ENCODE assay signal across 29 mouse cellular contexts in the genomic region with DNA sequence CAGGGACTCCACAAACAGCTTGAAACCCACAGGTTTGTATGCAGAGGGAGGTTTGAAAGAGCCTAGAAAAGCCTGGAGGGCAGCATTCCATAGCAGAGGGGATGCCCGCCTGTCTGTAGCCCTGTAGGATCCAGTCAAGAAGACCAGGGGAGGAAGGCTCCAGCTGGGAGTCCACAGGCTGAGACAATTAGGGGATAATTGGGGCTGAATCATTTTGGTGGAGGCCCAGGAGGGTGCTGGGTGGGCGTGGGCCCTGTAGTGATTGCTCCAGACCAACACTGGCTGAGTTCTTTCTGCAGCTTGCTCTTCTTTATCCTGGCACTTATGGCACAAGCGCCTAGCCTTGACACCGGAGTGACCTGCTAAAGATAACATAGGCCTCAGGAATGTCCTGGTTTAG. TPM values are rescaled to one million over a fixed set of nuclear protein-coding genes. Genes with fewer than 3 reads are reported as not detected.
DNase-seq lines count a peak whose midpoint lies in the region; ATAC-seq lines count a peak whose summit lies in the region.
"Had no signal": no experiment of that assay in that cellular context is flagged by ENCODE, and none has a peak within 500 bp of the region (broad histone marks: within the 10 kb centered on the region; RNA-seq: fewer than 3 reads in every experiment).

No protein-coding gene starts in this region.

- H3K27me3 ChIP-seq in forebrain, embryonic 14.5 days (replicated peaks; ENCODE audit: control insufficient read depth, insufficient read depth, low read length) = no peaks in the 10 kb centered on the region
- H3K27me3 ChIP-seq in forebrain, embryonic 16.5 days (replicated peaks; ENCODE audit: control insufficient read depth, insufficient read depth, low read length) = no peaks in the 10 kb centered on the region
- peaks cover 39% of the 10 kb centered on the region for H3K27me3 ChIP-seq in midbrain, embryonic 10.5 days (ENCODE audit: low read depth, poor library complexity, severe bottlenecking)
- peaks cover 5% of the 10 kb centered on the region; the same call in 1 of the 2 replicates for H3K27me3 ChIP-seq in midbrain, embryonic 13.5 days
- H3K27me3 ChIP-seq in embryonic facial prominence, embryonic 15.5 days = no peaks in the 10 kb centered on the region; the same call in 1 of the 2 replicates
- H3K27me3 ChIP-seq: forebrain, embryonic 15.5 days; Patski had no signal

- no peak for ATAC-seq in forebrain, embryonic 14.5 days
- ATAC-seq in forebrain, embryonic 16.5 days = no peak
- no peak for ATAC-seq in midbrain, embryonic 13.5 days
- ATAC-seq in embryonic facial prominence, embryonic 15.5 days (ENCODE audit: insufficient number of reproducible peaks, low FRiP score, low TSS enrichment, low read depth) = no peak
- ATAC-seq: CD4-positive, CD25-positive, alpha-beta regulatory T cell, adult 4 months; forebrain, embryonic 15.5 days; hindbrain, postnatal 0 days; intestine, embryonic 16.5 days; Patski had no signal

- H3K36me3 ChIP-seq in forebrain, embryonic 14.5 days (ENCODE audit: control insufficient read depth, insufficient read depth, low read length) = no peaks in the 10 kb centered on the region
- H3K36me3 ChIP-seq in forebrain, embryonic 16.5 days (ENCODE audit: control insufficient read depth, insufficient read depth) = no peaks in the 10 kb centered on the region
- H3K36me3 ChIP-seq in midbrain, embryonic 10.5 days = no peaks in the 10 kb centered on the region
- no peaks in the 10 kb centered on the region for H3K36me3 ChIP-seq in midbrain, embryonic 13.5 days
- no peaks in the 10 kb centered on the region for H3K36me3 ChIP-seq in embryonic facial prominence, embryonic 15.5 days
- H3K36me3 ChIP-seq: forebrain, embryonic 15.5 days; heart, embryonic 15.5 days; kidney, embryonic 15.5 days had no signal

- H3K9ac ChIP-seq in forebrain, embryonic 14.5 days (ENCODE audit: low read length) = no peak overlapping the region
- no peak overlapping the region for H3K9ac ChIP-seq in forebrain, embryonic 16.5 days (replicated peaks; ENCODE audit: low read depth, low read length)
- no peak overlapping the region for H3K9ac ChIP-seq in midbrain, embryonic 13.5 days (replicated peaks)
- H3K9ac ChIP-seq in embryonic facial prominence, embryonic 15.5 days = no peak overlapping the region
- H3K9ac ChIP-seq: forebrain, embryonic 15.5 days; heart, embryonic 15.5 days; kidney, embryonic 15.5 days had no signal

- no peak overlapping the region for H3K4me2 ChIP-seq in forebrain, embryonic 14.5 days (ENCODE audit: low read length)
- no peak overlapping the region for H3K4me2 ChIP-seq in forebrain, embryonic 16.5 days (ENCODE audit: low read length)
- H3K4me2 ChIP-seq in midbrain, embryonic 13.5 days (replicated peaks) = no peak overlapping the region
- no peak overlapping the region for H3K4me2 ChIP-seq in embryonic facial prominence, embryonic 15.5 days (replicated peaks)
- H3K4me2 ChIP-seq: forebrain, embryonic 15.5 days; heart, embryonic 15.5 days; kidney, embryonic 15.5 days; liver, embryonic 11.5 days; midbrain, embryonic 11.5 days had no signal

- H3K9me3 ChIP-seq in forebrain, embryonic 14.5 days (replicated peaks; ENCODE audit: control insufficient read depth, low read length) = no peaks in the 10 kb centered on the region
- H3K9me3 ChIP-seq in forebrain, embryonic 16.5 days (ENCODE audit: control insufficient read depth, low read length) = no peaks in the 10 kb centered on the region
- no peaks in the 10 kb centered on the region for H3K9me3 ChIP-seq in midbrain, embryonic 10.5 days (replicated peaks)
- no peaks in the 10 kb centered on the region for H3K9me3 ChIP-seq in midbrain, embryonic 13.5 days
- H3K9me3 ChIP-seq in embryonic facial prominence, embryonic 15.5 days (replicated peaks) = no peaks in the 10 kb centered on the region
- H3K9me3 ChIP-seq: forebrain, embryonic 15.5 days; heart, embryonic 15.5 days; kidney, embryonic 15.5 days had no signal

- peak; percentile 27 for DNase-seq in forebrain, embryonic 14.5 days (ENCODE audit: low spot score)
- DNase-seq in midbrain, embryonic 10.5 days (ENCODE audit: low spot score) = no peak
- DNase-seq in ZHBTc4 (ENCODE audit: low read depth, low spot score) = peak; percentile 29
- no peak for DNase-seq in right cerebral cortex, postnatal 36 days (ENCODE audit: low spot score in 2 of 2)
- DNase-seq in cerebellum, adult 9-10 months = no peak
- DNase-seq: adrenal gland, adult 8-10 months; cerebellum, adult 18-20 months; cerebellum, postnatal 25 days; gastrocnemius, postnatal 25 days; heart, postnatal 36 days; kidney, postnatal 36 days; layer of hippocampus, postnatal 36 days; lung, adult 18-20 months; lung, postnatal 10 days; right cerebral cortex, postnatal 25 days; thymus, adult 2 months; thymus, postnatal 4 days had no signal

- H3K27ac ChIP-seq in forebrain, embryonic 14.5 days (ENCODE audit: low read depth, low read length) = no peak overlapping the region
- H3K27ac ChIP-seq in forebrain, embryonic 16.5 days (ENCODE audit: low read length) = no peak overlapping the region
- 0 out of 2 replicates have a peak overlapping the region, but pooled peaks have one; percentile 4 for H3K27ac ChIP-seq in midbrain, embryonic 10.5 days (replicated peaks)
- H3K27ac ChIP-seq in midbrain, embryonic 13.5 days = no peak overlapping the region
- H3K27ac ChIP-seq in embryonic facial prominence, embryonic 15.5 days (replicated peaks) = peak overlapping the region; percentile 82
- H3K27ac ChIP-seq: forebrain, embryonic 15.5 days; heart, embryonic 15.5 days; hindbrain, postnatal 0 days; kidney, embryonic 15.5 days had no signal

- no peak overlapping the region for H3K4me3 ChIP-seq in forebrain, embryonic 14.5 days (ENCODE audit: low read depth, low read length)
- H3K4me3 ChIP-seq in forebrain, embryonic 16.5 days (replicated peaks; ENCODE audit: low read length) = no peak overlapping the region
- H3K4me3 ChIP-seq in midbrain, embryonic 10.5 days = no peak overlapping the region
- H3K4me3 ChIP-seq in midbrain, embryonic 13.5 days (replicated peaks) = no peak overlapping the region
- no peak overlapping the region for H3K4me3 ChIP-seq in embryonic facial prominence, embryonic 15.5 days (replicated peaks)
- H3K4me3 ChIP-seq: forebrain, embryonic 15.5 days; heart, embryonic 15.5 days; kidney, embryonic 15.5 days had no signal

- 38% methylated on average over 4 of the region's 4 CpGs for WGBS in forebrain, embryonic 14.5 days
- WGBS in forebrain, embryonic 16.5 days = 46% methylated on average over 4 of the region's 4 CpGs
- 43% methylated on average over 4 of the region's 4 CpGs for WGBS in midbrain, embryonic 10.5 days
- 57% methylated on average over 4 of the region's 4 CpGs for WGBS in midbrain, embryonic 13.5 days
- WGBS in embryonic facial prominence, embryonic 15.5 days = 33% methylated on average over 4 of the region's 4 CpGs

- H3K4me1 ChIP-seq in forebrain, embryonic 14.5 days (ENCODE audit: control insufficient read depth, insufficient read depth, low read length) = peaks cover 35% of the 10 kb centered on the region
- H3K4me1 ChIP-seq in forebrain, embryonic 16.5 days (replicated peaks; ENCODE audit: control insufficient read depth, insufficient read depth, low read length) = peaks cover 27% of the 10 kb centered on the region
- H3K4me1 ChIP-seq in midbrain, embryonic 10.5 days = peaks cover 38% of the 10 kb centered on the region
- peaks cover 37% of the 10 kb centered on the region for H3K4me1 ChIP-seq in midbrain, embryonic 13.5 days (replicated peaks)
- H3K4me1 ChIP-seq in embryonic facial prominence, embryonic 15.5 days = peaks cover 95% of the 10 kb centered on the region

RNA-seq across cellular contexts. Expression of a gene that starts 18.7 kb away (rescaled TPM):
- polyA plus RNA-seq in forebrain, embryonic 14.5 days (2014; fragmentation: Nextera tagmentation; extraction: Ambion mirVana) = 57.2 and 71.2 TPM in 2 replicates
- 99.6 and 106 TPM in 2 replicates for polyA plus RNA-seq in forebrain, embryonic 16.5 days (2015; fragmentation: Nextera tagmentation; extraction: Ambion mirVana)
- 53.0 and 63.2 TPM in 2 replicates for polyA plus RNA-seq in midbrain, embryonic 10.5 days (2016; fragmentation: Nextera tagmentation; extraction: Ambion mirVana)
- polyA plus RNA-seq in midbrain, embryonic 13.5 days (2015; fragmentation: Nextera tagmentation; extraction: Ambion mirVana) = 60.2 and 73.1 TPM in 2 replicates
- 34.1 and 39.3 TPM in 2 replicates for polyA plus RNA-seq in embryonic facial prominence, embryonic 15.5 days (2015; fragmentation: Nextera tagmentation; extraction: Ambion mirVana)
- polyA plus RNA-seq: CD4-positive, CD25-positive, alpha-beta regulatory T cell, adult 4 months had no signal

Comparison
In these comparisons a context has a peak if more than half of its experiments do, and no peak if none do; other contexts are left out.
1. H3K27ac ChIP-seq: peak in midbrain, embryonic 10.5 days (single experiment) and embryonic facial prominence, embryonic 15.5 days (single experiment); none in forebrain, embryonic 14.5 days (single experiment), forebrain, embryonic 16.5 days (single experiment) and midbrain, embryonic 13.5 days (single experiment).
2. DNase-seq: peak in forebrain, embryonic 14.5 days (single experiment) and ZHBTc4 (single experiment); none in midbrain, embryonic 10.5 days (single experiment), right cerebral cortex, postnatal 36 days (0 of 2) and cerebellum, adult 9-10 months (single experiment).